Mouse (Mus musculus): Measurements from ENCODE around the gene Tnrc6c. TPM values are rescaled to one million over a fixed set of nuclear protein-coding genes. Genes with fewer than 3 reads are reported as not detected.

Gene Tnrc6c
- polyA plus RNA-seq, 1 experiment, result 5.7 TPM

DNA sequence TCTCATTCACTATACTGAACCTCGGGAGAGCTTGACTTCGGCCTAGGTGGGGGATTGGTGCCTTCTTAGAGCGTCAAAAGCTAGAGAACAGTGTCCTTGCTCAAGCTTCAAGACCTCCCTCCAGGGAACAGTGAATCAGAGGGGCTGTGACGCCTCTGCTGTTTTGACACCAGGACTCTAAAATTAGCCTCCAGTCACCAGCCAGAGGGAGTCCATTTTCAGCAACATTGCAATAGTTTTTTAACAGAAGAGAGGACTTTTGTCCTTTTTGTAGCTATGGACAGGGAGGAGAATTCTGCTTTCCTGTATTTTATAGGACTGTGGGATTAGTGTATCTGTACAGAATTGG is 76.4 kb downstream of the Tnrc6c start:
- Histone ChIP-seq H3K4me1 (peaks cover 25% of the 10 kb centered on the region), H3K36me3 (replicated peaks; ENCODE audit: low read length) (peaks cover 29% of the 10 kb centered on the region), H3K27me3 (replicated peaks) (no peaks in the 10 kb centered on the region), H3K4me3 (replicated peaks) (no peak overlapping the region), H3K9me3 (no peaks in the 10 kb centered on the region)
- no peak for TF ChIP-seq FLI1 (IDR thresholded peaks at IDR 0.05; ENCODE audit: low read length)
- no peak for TF ChIP-seq GATA1 (IDR thresholded peaks at IDR 0.05; ENCODE audit: borderline replicate concordance, low read length)

- Histone ChIP-seq H3K36me3 (replicated peaks; ENCODE audit: low read length) (peaks cover 39% of the 10 kb centered on the region), H3K9me3 (no peaks in the 10 kb centered on the region), H3K4me3 (replicated peaks) (no peak overlapping the region), H3K27me3 (replicated peaks) (no peaks in the 10 kb centered on the region), H3K4me1 (peaks cover 31% of the 10 kb centered on the region)
- TF ChIP-seq FLI1 (IDR thresholded peaks at IDR 0.05; ENCODE audit: low read length) (no peak), GATA1 (IDR thresholded peaks at IDR 0.05; ENCODE audit: borderline replicate concordance, low read length) (no peak)
Measured at GRCm38 (mm10) chr11:117731470-117731869, 77.4 kb downstream of the Tnrc6c start.

- no peak overlapping the region for H3K4me3 ChIP-seq (replicated peaks)
- H3K4me1 ChIP-seq, result peaks cover 21% of the 10 kb centered on the region
- H3K27me3 ChIP-seq (replicated peaks), result no peaks in the 10 kb centered on the region
- no peaks in the 10 kb centered on the region for H3K9me3 ChIP-seq
- H3K36me3 ChIP-seq (replicated peaks; ENCODE audit: low read length), result peaks cover 86% of the 10 kb centered on the region
- no peak for TF ChIP-seq FLI1 (IDR thresholded peaks at IDR 0.05; ENCODE audit: low read length)
- TF ChIP-seq GATA1 (IDR thresholded peaks at IDR 0.05; ENCODE audit: borderline replicate concordance, low read length), result no peak
Measured at GRCm38 (mm10) chr11:117736037-117736689, 82.1 kb downstream of the Tnrc6c start.

DNA sequence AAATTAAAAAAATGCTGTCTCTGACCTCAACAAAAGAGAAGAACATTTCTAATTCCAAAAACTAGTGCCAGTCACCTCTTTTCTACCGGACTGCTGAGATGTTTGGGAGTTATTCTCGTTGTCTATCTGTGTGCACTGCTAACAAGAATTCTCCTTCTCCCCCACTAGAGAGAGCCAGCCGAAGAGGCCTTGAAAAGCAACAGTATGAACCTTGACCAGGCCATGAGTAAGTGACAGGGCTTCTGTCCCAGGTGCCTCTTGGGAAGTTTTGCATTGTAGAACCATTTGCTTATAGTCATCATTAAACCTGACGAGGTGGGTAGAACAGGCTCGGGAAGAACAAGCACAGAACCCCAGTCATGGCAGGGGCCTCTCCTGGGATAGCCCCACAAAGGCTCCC is 84.0 kb downstream of the Tnrc6c start:
- H3K9me3 ChIP-seq, result no peaks in the 10 kb centered on the region
- peaks cover 17% of the 10 kb centered on the region for H3K4me1 ChIP-seq
- no peaks in the 10 kb centered on the region for H3K27me3 ChIP-seq (replicated peaks)
- H3K4me3 ChIP-seq (replicated peaks), result no peak overlapping the region
- peaks cover 97% of the 10 kb centered on the region for H3K36me3 ChIP-seq (replicated peaks; ENCODE audit: low read length)
- TF ChIP-seq GATA1 (IDR thresholded peaks at IDR 0.05; ENCODE audit: borderline replicate concordance, low read length) (no peak), FLI1 (IDR thresholded peaks at IDR 0.05; ENCODE audit: low read length) (no peak)

- H3K27me3 ChIP-seq (replicated peaks), result no peaks in the 10 kb centered on the region
- H3K4me1 ChIP-seq, result peaks cover 19% of the 10 kb centered on the region
- TF ChIP-seq FLI1 (IDR thresholded peaks at IDR 0.05; ENCODE audit: low read length), result no peak
- TF ChIP-seq GATA1 (IDR thresholded peaks at IDR 0.05; ENCODE audit: borderline replicate concordance, low read length), result no peak
- H3K4me3 ChIP-seq (replicated peaks), result no peak overlapping the region
- no peaks in the 10 kb centered on the region for H3K9me3 ChIP-seq
- H3K36me3 ChIP-seq (replicated peaks; ENCODE audit: low read length), result peaks cover 98% of the 10 kb centered on the region
Measured at GRCm38 (mm10) chr11:117741128-117741527, 87.0 kb downstream of the Tnrc6c start.

GRCm38 (mm10) chr11:117742243-117742642 is 88.2 kb downstream of the Tnrc6c start:
- Histone ChIP-seq H3K36me3 (replicated peaks; ENCODE audit: low read length) (peaks cover 97% of the 10 kb centered on the region), H3K27me3 (replicated peaks) (no peaks in the 10 kb centered on the region), H3K4me3 (replicated peaks) (no peak overlapping the region), H3K4me1 (peaks cover 15% of the 10 kb centered on the region), H3K9me3 (no peaks in the 10 kb centered on the region)
- TF ChIP-seq FLI1 (IDR thresholded peaks at IDR 0.05; ENCODE audit: low read length), result no peak
- no peak for TF ChIP-seq GATA1 (IDR thresholded peaks at IDR 0.05; ENCODE audit: borderline replicate concordance, low read length)

DNA sequence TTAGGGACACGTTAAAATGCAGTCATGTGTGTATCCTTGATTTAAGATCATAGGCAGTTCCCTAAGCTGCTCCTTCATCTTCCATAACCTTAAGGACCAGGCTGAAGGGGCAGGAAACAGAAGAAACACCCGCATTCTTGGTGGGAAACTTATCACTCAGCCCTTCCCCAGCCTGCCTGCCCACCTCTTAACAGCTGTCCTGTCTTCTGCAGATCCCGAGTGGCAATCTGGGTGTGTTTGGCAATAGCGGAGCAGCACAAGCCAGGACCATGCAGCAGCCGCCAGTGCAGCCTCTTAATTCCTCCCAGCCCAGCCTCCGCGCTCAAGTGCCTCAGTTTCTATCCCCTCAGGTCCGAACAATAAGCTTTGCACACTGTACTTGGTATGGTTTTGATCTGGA is 88.6 kb downstream of the Tnrc6c start:
- TF ChIP-seq FLI1 (IDR thresholded peaks at IDR 0.05; ENCODE audit: low read length) (no peak), GATA1 (IDR thresholded peaks at IDR 0.05; ENCODE audit: borderline replicate concordance, low read length) (no peak)
- Histone ChIP-seq H3K27me3 (replicated peaks) (no peaks in the 10 kb centered on the region), H3K36me3 (replicated peaks; ENCODE audit: low read length) (peaks cover 97% of the 10 kb centered on the region), H3K9me3 (no peaks in the 10 kb centered on the region), H3K4me3 (replicated peaks) (no peak overlapping the region), H3K4me1 (peaks cover 15% of the 10 kb centered on the region)

DNA sequence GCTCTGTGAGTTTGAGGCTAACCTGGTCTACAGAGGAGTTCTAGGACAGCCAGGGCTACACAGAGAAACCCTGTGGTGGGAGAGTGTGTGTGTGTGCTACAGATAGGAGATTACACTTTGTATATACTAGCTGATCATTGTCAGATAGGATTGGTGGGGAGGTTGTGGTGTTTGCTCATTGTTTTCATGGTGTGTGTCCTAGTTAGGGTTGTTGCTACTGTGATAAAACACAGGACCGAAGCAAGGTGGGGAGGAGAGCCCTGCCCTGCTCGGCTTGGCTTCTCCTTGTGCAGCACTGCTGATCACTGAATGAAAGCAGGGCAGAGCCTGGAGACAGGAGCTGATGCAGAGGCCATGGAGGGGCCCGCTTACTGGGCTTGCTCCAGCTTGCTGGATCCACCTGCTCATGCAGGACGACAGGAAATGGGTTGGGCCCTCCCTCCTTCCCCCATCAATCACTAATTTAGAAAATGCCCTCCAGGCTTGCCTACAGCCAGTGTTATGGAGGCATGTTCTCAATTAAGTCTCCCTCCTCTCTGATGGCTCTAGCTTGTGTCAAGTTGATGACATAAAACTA is 89.5 kb downstream of the Tnrc6c start:
- Histone ChIP-seq H3K36me3 (replicated peaks; ENCODE audit: low read length) (peaks cover 97% of the 10 kb centered on the region), H3K4me3 (replicated peaks) (no peak overlapping the region), H3K9me3 (no peaks in the 10 kb centered on the region), H3K4me1 (peaks cover 20% of the 10 kb centered on the region), H3K27me3 (replicated peaks) (no peaks in the 10 kb centered on the region)
- TF ChIP-seq GATA1 (IDR thresholded peaks at IDR 0.05; ENCODE audit: borderline replicate concordance, low read length) (no peak), FLI1 (IDR thresholded peaks at IDR 0.05; ENCODE audit: low read length) (no peak)

DNA sequence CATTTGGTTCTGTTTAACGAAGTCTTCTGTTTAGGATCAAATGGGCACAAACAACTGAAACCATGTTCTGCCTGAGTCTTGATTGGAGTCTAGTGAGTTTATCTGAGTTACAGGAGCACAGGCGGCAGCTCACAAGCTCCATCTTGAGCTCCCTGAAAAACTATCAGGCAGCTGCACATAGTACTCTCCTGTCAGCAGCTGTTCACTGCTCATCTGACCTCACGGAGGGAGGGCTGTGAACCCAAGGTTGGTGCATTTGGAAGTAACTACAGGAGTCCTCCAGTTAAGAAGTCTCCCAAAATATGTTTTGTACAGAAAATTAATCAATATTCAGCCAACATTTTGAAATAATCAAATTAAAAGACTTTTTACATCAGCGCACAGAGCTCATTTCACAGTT is 94.5 kb downstream of the Tnrc6c start:
- H3K4me3 ChIP-seq (replicated peaks), result no peak overlapping the region
- TF ChIP-seq GATA1 (IDR thresholded peaks at IDR 0.05; ENCODE audit: borderline replicate concordance, low read length) (no peak), FLI1 (IDR thresholded peaks at IDR 0.05; ENCODE audit: low read length) (no peak)
- peaks cover 7% of the 10 kb centered on the region for H3K4me1 ChIP-seq
- H3K36me3 ChIP-seq (replicated peaks; ENCODE audit: low read length), result peaks cover 94% of the 10 kb centered on the region
- H3K27me3 ChIP-seq (replicated peaks), result no peaks in the 10 kb centered on the region
- no peaks in the 10 kb centered on the region for H3K9me3 ChIP-seq

- H3K4me1 ChIP-seq, result peaks cover 5% of the 10 kb centered on the region
- no peak overlapping the region for H3K4me3 ChIP-seq (replicated peaks)
- peaks cover 96% of the 10 kb centered on the region for H3K36me3 ChIP-seq (replicated peaks; ENCODE audit: low read length)
- TF ChIP-seq GATA1 (IDR thresholded peaks at IDR 0.05; ENCODE audit: borderline replicate concordance, low read length), result no peak
- no peaks in the 10 kb centered on the region for H3K9me3 ChIP-seq
- no peaks in the 10 kb centered on the region for H3K27me3 ChIP-seq (replicated peaks)
Measured at GRCm38 (mm10) chr11:117749414-117749813, 95.3 kb downstream of the Tnrc6c start.
